Mouse (Mus musculus): ENCODE measurements around the gene Acot7. TPM values are rescaled to one million over a fixed set of nuclear protein-coding genes. Genes with fewer than 3 reads are reported as not detected.

Acot7 gene
- polyA plus RNA-seq, 1 experiment = 32.0 TPM

DNA sequence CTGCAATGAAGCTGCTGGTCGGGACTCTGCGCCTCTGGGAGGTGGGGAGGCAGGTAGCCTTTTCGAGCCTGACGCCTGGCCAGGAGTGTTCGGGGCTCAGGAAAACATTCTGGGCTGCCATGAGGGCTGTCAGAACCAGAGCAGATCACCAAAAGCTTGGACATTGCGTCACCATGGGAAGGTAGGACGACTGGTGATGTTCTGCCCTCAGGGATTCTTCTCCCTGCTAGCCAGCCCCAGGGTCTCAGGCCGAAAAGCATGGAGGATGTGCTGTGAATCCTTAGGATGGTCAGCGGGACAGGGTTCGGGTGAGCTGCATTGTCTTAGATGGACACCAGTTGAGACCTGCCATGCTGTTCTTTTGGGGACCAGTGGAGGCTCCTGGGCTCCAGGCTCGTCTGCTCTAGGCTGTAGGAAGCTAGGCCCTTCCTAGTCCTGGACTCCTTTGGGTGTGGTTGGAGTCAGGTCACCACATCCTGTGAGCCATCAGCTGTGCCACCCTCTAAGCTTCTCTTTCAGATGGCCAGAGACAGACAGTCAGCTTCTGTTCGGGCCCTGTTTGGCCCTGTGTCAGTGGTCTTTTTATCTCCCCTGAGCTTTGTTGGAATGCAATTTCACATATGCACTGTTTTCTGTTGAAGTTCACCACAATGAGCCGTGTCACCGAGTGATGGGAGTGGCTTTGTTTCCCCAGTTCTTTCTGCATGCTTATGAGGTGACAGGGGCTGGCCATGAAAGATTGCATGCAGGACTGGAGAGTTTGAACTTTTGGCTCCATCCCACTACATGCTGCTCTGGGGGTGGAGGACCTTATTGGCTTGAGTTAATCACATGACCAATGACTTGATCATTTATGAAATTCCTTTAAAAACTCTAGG, 8.5 kb downstream of the Acot7 start:
- H3K4me1 ChIP-seq (ENCODE audit: control insufficient read depth, insufficient read depth, low read length) = peaks cover 18% of the 10 kb centered on the region
- peak overlapping the region; percentile 40; the same call in 1 of the 2 replicates for H3K27ac ChIP-seq (ENCODE audit: control insufficient read depth, insufficient read depth, low read depth, low read length, poor library complexity)
- 30% methylated on average over 14 of the region's 14 CpGs for WGBS
- TF ChIP-seq CTCF (IDR thresholded peaks at IDR 0.05; ENCODE audit: control insufficient read depth, insufficient read depth, low read length) (no peak), POLR2A (IDR thresholded peaks at IDR 0.05; ENCODE audit: borderline replicate concordance, control insufficient read depth, low read depth, low read length) (no peak)
- H3K4me3 ChIP-seq (replicated peaks; ENCODE audit: control insufficient read depth, low read depth, low read length) = no peak overlapping the region

DNA sequence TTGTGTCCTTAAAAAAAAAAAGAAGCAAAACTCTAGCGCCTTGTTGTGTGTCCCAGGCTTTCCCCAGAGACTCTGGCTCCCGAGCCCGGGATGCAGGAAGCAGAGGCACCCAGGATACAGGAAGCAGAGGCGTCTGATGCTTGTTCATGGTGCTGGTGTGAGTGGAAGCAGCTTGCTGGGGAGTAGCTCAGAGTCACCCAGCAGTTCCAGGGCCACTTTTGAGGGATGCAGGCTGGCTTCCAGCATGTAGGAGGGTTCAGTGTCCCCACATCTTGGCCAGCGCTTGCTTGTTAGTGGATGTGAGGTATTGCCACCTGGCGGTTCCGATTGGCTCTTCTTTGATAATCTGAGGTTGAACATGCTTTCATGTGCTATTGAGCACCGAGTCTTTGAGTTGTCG, 9.2 kb downstream of the Acot7 start:
- H3K27ac ChIP-seq (ENCODE audit: control insufficient read depth, insufficient read depth, low read depth, low read length, poor library complexity) = no peak overlapping the region
- no peak overlapping the region for H3K4me3 ChIP-seq (replicated peaks; ENCODE audit: control insufficient read depth, low read depth, low read length)
- peaks cover 18% of the 10 kb centered on the region for H3K4me1 ChIP-seq (ENCODE audit: control insufficient read depth, insufficient read depth, low read length)
- TF ChIP-seq CTCF (IDR thresholded peaks at IDR 0.05; ENCODE audit: control insufficient read depth, insufficient read depth, low read length) (no peak), POLR2A (IDR thresholded peaks at IDR 0.05; ENCODE audit: borderline replicate concordance, control insufficient read depth, low read depth, low read length) (no peak)
- 73% methylated on average over 9 of the region's 9 CpGs for WGBS

DNA sequence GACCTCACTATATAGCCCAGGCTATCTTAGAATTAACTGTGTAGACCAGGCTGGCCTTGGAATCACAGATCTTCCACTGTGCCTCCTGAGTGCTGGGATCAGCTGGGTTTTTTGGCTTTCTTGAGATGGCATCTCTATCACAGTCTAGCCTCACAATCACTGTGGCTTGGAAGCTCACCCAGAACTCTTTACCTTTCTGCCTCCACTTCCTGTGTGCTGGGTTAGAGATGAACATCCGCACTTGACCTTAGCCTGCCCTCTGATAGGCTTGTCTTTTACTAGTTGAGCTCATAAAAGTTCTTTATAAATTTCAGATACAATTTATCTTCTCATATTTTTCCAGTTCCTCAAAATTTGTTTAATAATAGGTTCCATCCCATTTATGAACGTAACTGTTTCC, 10.7 kb downstream of the Acot7 start:
- Histone ChIP-seq H3K4me3 (replicated peaks; ENCODE audit: control insufficient read depth, low read depth, low read length) (no peak overlapping the region), H3K27ac (ENCODE audit: control insufficient read depth, insufficient read depth, low read depth, low read length, poor library complexity) (no peak overlapping the region), H3K4me1 (ENCODE audit: control insufficient read depth, insufficient read depth, low read length) (peaks cover 18% of the 10 kb centered on the region)
- TF ChIP-seq POLR2A (IDR thresholded peaks at IDR 0.05; ENCODE audit: borderline replicate concordance, control insufficient read depth, low read depth, low read length) (no peak), CTCF (IDR thresholded peaks at IDR 0.05; ENCODE audit: control insufficient read depth, insufficient read depth, low read length) (no peak)
- WGBS = 45% methylated on average over 2 of the region's 2 CpGs

DNA sequence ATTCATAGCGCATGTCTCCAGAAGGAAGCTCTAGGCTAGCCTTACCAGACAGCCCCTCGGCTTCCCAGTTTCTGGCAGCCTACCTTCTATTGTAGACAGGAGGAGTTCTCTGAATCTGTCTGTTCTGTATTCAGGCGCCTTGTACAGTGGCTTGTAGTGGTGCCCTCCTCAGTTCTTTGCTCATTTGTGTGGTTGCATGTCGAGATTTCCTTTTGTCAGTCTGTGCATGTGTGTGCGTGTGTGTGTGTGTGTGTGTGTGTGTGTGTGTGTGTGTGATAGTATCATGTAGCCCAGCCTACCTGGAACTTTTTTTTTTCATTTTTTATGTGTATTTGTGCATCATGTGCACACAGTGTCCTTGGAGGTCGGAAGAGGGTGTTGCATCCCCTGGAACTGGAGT, 11.1 kb downstream of the Acot7 start:
- no peak for TF ChIP-seq CTCF (IDR thresholded peaks at IDR 0.05; ENCODE audit: control insufficient read depth, insufficient read depth, low read length)
- no peak for TF ChIP-seq POLR2A (IDR thresholded peaks at IDR 0.05; ENCODE audit: borderline replicate concordance, control insufficient read depth, low read depth, low read length)
- Histone ChIP-seq H3K4me1 (ENCODE audit: control insufficient read depth, insufficient read depth, low read length) (peaks cover 18% of the 10 kb centered on the region), H3K4me3 (replicated peaks; ENCODE audit: control insufficient read depth, low read depth, low read length) (no peak overlapping the region), H3K27ac (ENCODE audit: control insufficient read depth, insufficient read depth, low read depth, low read length, poor library complexity) (no peak overlapping the region)
- 60% methylated on average over 6 of the region's 6 CpGs for WGBS

DNA sequence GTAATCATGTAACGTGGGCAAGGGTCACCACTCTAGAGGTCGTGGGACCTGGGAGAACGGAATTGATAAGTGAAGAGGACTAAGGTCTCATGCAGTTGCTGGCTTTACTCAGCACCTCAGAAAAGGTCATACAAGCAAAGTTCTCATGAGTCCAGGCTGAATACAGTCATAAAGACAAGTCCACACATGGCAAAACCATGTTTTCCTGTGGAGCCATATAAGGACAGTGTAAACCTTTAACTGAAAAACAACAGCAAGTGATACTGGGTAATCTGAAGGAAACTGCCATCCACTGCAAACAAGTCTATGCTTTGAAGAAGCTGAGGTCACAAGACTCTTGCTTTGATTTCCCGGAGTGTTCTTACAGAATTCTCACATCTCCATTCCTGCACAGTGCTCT, 11.8 kb downstream of the Acot7 start:
- peak overlapping the region; percentile 29 for H3K27ac ChIP-seq (ENCODE audit: control insufficient read depth, insufficient read depth, low read depth, low read length, poor library complexity)
- H3K4me1 ChIP-seq (ENCODE audit: control insufficient read depth, insufficient read depth, low read length) = peaks cover 18% of the 10 kb centered on the region

DNA sequence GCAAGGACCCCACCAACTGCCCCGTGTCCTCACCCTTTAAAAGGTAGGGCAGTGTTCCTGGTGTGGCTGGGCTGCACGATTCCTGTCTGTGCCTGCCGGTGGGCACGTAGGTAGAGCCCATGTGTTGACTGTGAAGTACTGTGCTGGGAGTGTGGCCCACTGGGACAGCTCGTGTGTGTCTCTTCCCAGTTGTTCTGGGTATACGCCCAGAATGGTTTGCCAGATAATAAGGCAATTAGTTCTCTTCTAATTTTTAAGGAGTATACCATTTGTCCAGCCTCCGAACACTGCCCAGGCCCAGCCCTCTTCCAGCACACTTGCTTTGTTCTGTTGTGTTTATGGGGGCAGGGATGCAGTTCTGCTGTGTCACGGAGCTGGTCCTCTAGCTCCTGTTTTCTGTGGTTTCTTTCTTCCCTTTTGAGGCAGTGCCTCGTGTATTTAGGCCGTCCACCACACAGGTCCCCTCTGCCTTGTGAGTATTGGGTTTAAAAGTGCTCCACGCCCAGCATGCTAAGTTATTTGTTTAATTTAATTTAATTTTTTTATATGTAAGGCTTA, 12.2 kb downstream of the Acot7 start:
- Histone ChIP-seq H3K27ac (ENCODE audit: control insufficient read depth, insufficient read depth, low read depth, low read length, poor library complexity) (peak overlapping the region; percentile 46), H3K4me3 (replicated peaks; ENCODE audit: control insufficient read depth, low read depth, low read length) (no peak overlapping the region), H3K4me1 (ENCODE audit: control insufficient read depth, insufficient read depth, low read length) (peaks cover 15% of the 10 kb centered on the region)
- TF ChIP-seq POLR2A (IDR thresholded peaks at IDR 0.05; ENCODE audit: borderline replicate concordance, control insufficient read depth, low read depth, low read length) (no peak), CTCF (IDR thresholded peaks at IDR 0.05; ENCODE audit: control insufficient read depth, insufficient read depth, low read length) (no peak)
- WGBS = 9% methylated on average over 11 of the region's 11 CpGs

More for the DNA sequence above, 11.8 kb downstream of the Acot7 start:
- 71% methylated on average over 4 of the region's 4 CpGs for WGBS
- no peak for TF ChIP-seq CTCF (IDR thresholded peaks at IDR 0.05; ENCODE audit: control insufficient read depth, insufficient read depth, low read length)
- TF ChIP-seq POLR2A (IDR thresholded peaks at IDR 0.05; ENCODE audit: borderline replicate concordance, control insufficient read depth, low read depth, low read length) = no peak
- H3K4me3 ChIP-seq (replicated peaks; ENCODE audit: control insufficient read depth, low read depth, low read length) = no peak overlapping the region

DNA sequence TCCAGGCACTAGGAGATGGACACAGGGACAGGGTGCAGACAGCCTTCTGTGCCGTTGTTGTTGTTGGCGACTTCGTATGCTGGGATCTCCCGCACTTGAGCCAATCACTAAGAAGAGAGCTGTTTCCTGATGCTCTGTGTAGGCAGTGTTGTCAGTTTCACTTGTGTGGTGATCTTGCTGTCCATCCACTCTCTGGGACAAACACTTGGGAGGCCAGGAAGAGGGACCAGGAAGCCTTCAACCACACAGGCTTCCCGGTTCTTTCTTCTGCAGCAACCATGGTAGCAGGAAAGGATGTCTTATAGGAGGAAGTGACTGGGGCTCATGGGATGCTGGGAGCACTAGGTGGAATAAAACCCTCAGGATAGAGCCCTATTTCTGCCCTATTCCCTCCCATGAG, 12.8 kb downstream of the Acot7 start:
- 7% methylated on average over 5 of the region's 5 CpGs for WGBS
- TF ChIP-seq POLR2A (IDR thresholded peaks at IDR 0.05; ENCODE audit: borderline replicate concordance, control insufficient read depth, low read depth, low read length) (no peak), CTCF (IDR thresholded peaks at IDR 0.05; ENCODE audit: control insufficient read depth, insufficient read depth, low read length) (no peak)
- peaks cover 13% of the 10 kb centered on the region for H3K4me1 ChIP-seq (ENCODE audit: control insufficient read depth, insufficient read depth, low read length)
- H3K4me3 ChIP-seq (replicated peaks; ENCODE audit: control insufficient read depth, low read depth, low read length) = peak overlapping the region; percentile 18
- H3K27ac ChIP-seq (ENCODE audit: control insufficient read depth, insufficient read depth, low read depth, low read length, poor library complexity) = peak overlapping the region; percentile 46

DNA sequence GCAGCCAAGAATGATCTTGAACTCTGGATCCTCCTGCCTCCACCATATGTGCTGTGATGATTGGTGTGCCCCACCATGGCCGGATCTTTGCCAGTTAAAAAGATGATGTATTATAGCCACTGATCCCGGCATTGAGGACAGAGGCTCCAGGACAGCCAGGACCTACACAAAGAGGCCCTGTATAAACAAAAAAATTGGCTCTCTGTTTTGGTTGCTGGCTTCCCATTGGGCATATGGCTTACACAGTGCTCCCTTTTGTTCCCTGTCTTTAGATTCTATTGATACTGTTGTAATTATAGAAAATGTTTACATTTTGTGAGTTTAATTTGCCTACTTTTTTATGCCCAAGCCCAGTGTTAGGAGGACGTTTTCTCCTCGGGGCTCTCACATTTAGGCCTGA, 14.6 kb downstream of the Acot7 start:
- no peak for TF ChIP-seq POLR2A (IDR thresholded peaks at IDR 0.05; ENCODE audit: borderline replicate concordance, control insufficient read depth, low read depth, low read length)
- 78% methylated on average over 4 of the region's 4 CpGs for WGBS
- Histone ChIP-seq H3K4me1 (ENCODE audit: control insufficient read depth, insufficient read depth, low read length) (peaks cover 7% of the 10 kb centered on the region), H3K4me3 (replicated peaks; ENCODE audit: control insufficient read depth, low read depth, low read length) (no peak overlapping the region), H3K27ac (ENCODE audit: control insufficient read depth, insufficient read depth, low read depth, low read length, poor library complexity) (no peak overlapping the region)
